Comparison of ENCODE assay signal across 15 mouse cellular contexts in the genomic region with DNA sequence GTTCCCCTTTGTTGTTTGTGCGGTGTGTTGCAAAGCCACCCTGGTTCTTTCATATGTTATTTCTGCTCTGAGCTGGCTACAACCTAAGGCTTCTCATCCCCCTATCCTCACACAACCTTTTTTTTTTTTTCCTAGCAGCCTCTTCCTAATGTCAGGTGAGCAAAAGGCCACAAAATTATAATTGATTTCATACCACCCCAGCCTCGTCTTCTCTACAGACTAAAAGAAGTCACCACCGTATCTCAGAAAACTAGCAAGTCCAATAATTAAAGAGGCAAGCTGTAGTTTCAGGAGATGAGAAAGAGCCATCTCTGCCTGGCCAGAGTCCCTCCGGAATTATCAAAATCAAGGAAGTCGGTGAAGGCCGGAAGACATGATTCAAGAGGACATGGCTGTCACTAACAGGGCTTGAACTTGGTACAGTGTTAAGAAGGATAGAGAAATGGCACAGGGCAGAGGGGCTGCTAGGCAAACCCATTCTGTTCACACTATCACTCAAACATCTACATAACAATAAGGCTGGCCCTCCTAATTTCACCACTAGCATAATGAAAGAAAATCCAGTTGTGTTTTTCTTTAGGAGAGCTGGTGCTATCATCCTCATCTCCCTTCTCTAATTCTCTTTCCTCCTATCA.
DNase-seq lines count a peak whose midpoint lies in the region; ATAC-seq lines count a peak whose summit lies in the region.
"Had no signal": no experiment of that assay in that cellular context is flagged by ENCODE, and none has a peak within 500 bp of the region (broad histone marks: within the 10 kb centered on the region; RNA-seq: fewer than 3 reads in every experiment).

No protein-coding gene starts in this region.

- H3K4me2 ChIP-seq in forebrain, embryonic 12.5 days, result peak overlapping the region; percentile 48
- peak overlapping the region; percentile 58 for H3K4me2 ChIP-seq in hindbrain, embryonic 13.5 days
- H3K4me2 ChIP-seq in midbrain, embryonic 16.5 days (ENCODE audit: low read length), result peak overlapping the region; percentile 68
- H3K4me2 ChIP-seq: heart, embryonic 13.5 days had no signal

- peak; percentile 38 to 64 for DNase-seq in cerebellum, postnatal 14 days
- DNase-seq in cerebellum, adult 8-10 months, result no peak
- DNase-seq in left cerebral cortex, adult 18-20 months (ENCODE audit: low spot score in 2 of 2), result no peak
- no peak for DNase-seq in urinary bladder, postnatal 25 days (ENCODE audit: low spot score)
- no peak for DNase-seq in heart, embryonic 10.5 days (ENCODE audit: low spot score)
- DNase-seq: gastrocnemius, postnatal 36 days; kidney, adult 9 months; liver; lung, adult 18-20 months; lung, postnatal 36 days had no signal

- H3K36me3 ChIP-seq in forebrain, embryonic 12.5 days (replicated peaks), result no peaks in the 10 kb centered on the region; the same call in 1 of the 2 replicates
- no peaks in the 10 kb centered on the region for H3K36me3 ChIP-seq in hindbrain, embryonic 13.5 days
- H3K36me3 ChIP-seq in midbrain, embryonic 16.5 days (ENCODE audit: control insufficient read depth, insufficient read depth, low read length), result no peaks in the 10 kb centered on the region
- H3K36me3 ChIP-seq in heart, embryonic 10.5 days, result no peaks in the 10 kb centered on the region
- H3K36me3 ChIP-seq: heart, embryonic 13.5 days had no signal

- H3K27me3 ChIP-seq in forebrain, embryonic 12.5 days, result no peaks in the 10 kb centered on the region
- H3K27me3 ChIP-seq in hindbrain, embryonic 13.5 days, result no peaks in the 10 kb centered on the region
- no peaks in the 10 kb centered on the region for H3K27me3 ChIP-seq in midbrain, embryonic 16.5 days (ENCODE audit: control insufficient read depth, insufficient read depth, low read depth, low read length)
- no peaks in the 10 kb centered on the region for H3K27me3 ChIP-seq in heart, embryonic 10.5 days (ENCODE audit: insufficient read depth, poor library complexity, severe bottlenecking)
- H3K27me3 ChIP-seq: heart, embryonic 13.5 days had no signal

- no peak for ATAC-seq in forebrain, embryonic 12.5 days (ENCODE audit: low FRiP score)
- ATAC-seq in hindbrain, embryonic 13.5 days (ENCODE audit: low FRiP score), result no peak
- no peak for ATAC-seq in midbrain, embryonic 16.5 days
- ATAC-seq: activated CD4-positive, CD25-positive, alpha-beta regulatory T cell, adult 4 months had no signal

- H3K9ac ChIP-seq in forebrain, embryonic 12.5 days, result no peak overlapping the region
- 0 out of 2 replicates have a peak overlapping the region, but pooled peaks have one; percentile 24 for H3K9ac ChIP-seq in hindbrain, embryonic 13.5 days
- peak overlapping the region; percentile 56 for H3K9ac ChIP-seq in midbrain, embryonic 16.5 days (ENCODE audit: low read depth, low read length)
- H3K9ac ChIP-seq: heart, embryonic 13.5 days had no signal

- 0 out of 2 replicates have a peak overlapping the region, but pooled peaks have one; percentile 1 for H3K27ac ChIP-seq in forebrain, embryonic 12.5 days
- H3K27ac ChIP-seq in hindbrain, embryonic 13.5 days, result peak overlapping the region; percentile 55
- peak overlapping the region; percentile 79 for H3K27ac ChIP-seq in midbrain, embryonic 16.5 days (ENCODE audit: low read length)
- no peak overlapping the region for H3K27ac ChIP-seq in heart, embryonic 10.5 days
- H3K27ac ChIP-seq: heart, embryonic 13.5 days had no signal

- no peaks in the 10 kb centered on the region for H3K9me3 ChIP-seq in forebrain, embryonic 12.5 days
- no peaks in the 10 kb centered on the region for H3K9me3 ChIP-seq in hindbrain, embryonic 13.5 days
- H3K9me3 ChIP-seq in midbrain, embryonic 16.5 days (replicated peaks; ENCODE audit: control insufficient read depth, low read length, poor library complexity, severe bottlenecking), result no peaks in the 10 kb centered on the region
- no peaks in the 10 kb centered on the region for H3K9me3 ChIP-seq in heart, embryonic 10.5 days
- H3K9me3 ChIP-seq: heart, embryonic 13.5 days had no signal

- 63% methylated on average over 6 of the region's 6 CpGs for WGBS in forebrain, embryonic 12.5 days
- 55% methylated on average over 6 of the region's 6 CpGs for WGBS in hindbrain, embryonic 13.5 days
- 46% methylated on average over 6 of the region's 6 CpGs for WGBS in midbrain, embryonic 16.5 days
- WGBS in heart, embryonic 10.5 days, result 81% methylated on average over 6 of the region's 6 CpGs

- H3K4me3 ChIP-seq in forebrain, embryonic 12.5 days (replicated peaks), result 0 out of 2 replicates have a peak overlapping the region, but pooled peaks have one; percentile 7
- H3K4me3 ChIP-seq in hindbrain, embryonic 13.5 days, result peak overlapping the region; percentile 45
- H3K4me3 ChIP-seq in midbrain, embryonic 16.5 days (ENCODE audit: low read depth, low read length), result peak overlapping the region; percentile 42
- no peak overlapping the region for H3K4me3 ChIP-seq in heart, embryonic 10.5 days
- H3K4me3 ChIP-seq: heart, embryonic 13.5 days had no signal

- peaks cover 44% of the 10 kb centered on the region for H3K4me1 ChIP-seq in forebrain, embryonic 12.5 days
- H3K4me1 ChIP-seq in hindbrain, embryonic 13.5 days (replicated peaks), result peaks cover 36% of the 10 kb centered on the region
- H3K4me1 ChIP-seq in midbrain, embryonic 16.5 days (ENCODE audit: control insufficient read depth, insufficient read depth, low read length), result peaks cover 22% of the 10 kb centered on the region
- peaks cover 4% of the 10 kb centered on the region; the same call in 1 of the 2 replicates for H3K4me1 ChIP-seq in heart, embryonic 10.5 days

Comparison
In these comparisons a context has a peak if more than half of its experiments do, and no peak if none do; other contexts are left out.
1. DNase-seq: peak in cerebellum, postnatal 14 days (2 of 2); none in cerebellum, adult 8-10 months (single experiment), left cerebral cortex, adult 18-20 months (0 of 2), urinary bladder, postnatal 25 days (single experiment) and heart, embryonic 10.5 days (single experiment).
2. Peak in every context shown above with its lines, with median percentiles within 50 percentile points of each other: H3K4me2 ChIP-seq.